Comparison of ENCODE assay signal across 21 mouse cellular contexts in the genomic region with DNA sequence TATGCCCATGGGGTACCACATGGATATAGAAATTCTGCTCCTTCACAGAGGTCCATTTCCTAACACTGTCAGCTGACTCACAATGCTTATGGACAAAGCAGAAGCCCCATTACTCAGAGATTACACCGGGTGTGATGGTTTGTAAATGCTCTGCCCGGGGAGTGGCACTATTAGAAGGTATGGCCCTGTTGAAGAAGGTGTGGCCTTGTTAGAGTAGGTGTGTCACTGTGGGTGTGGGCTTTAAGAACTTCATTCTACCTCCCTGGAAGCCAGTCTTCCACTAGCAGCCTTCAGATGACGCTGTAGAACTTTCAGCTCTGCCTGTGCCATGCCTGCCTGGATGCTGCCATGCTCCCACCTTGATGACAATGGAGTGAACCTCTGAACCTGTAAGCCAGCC. TPM values are rescaled to one million over a fixed set of nuclear protein-coding genes. Genes with fewer than 3 reads are reported as not detected.
A peak's percentile ranks its signal among the peaks of the same experiment; 100 is the strongest.
DNase-seq lines count a peak whose midpoint lies in the region; ATAC-seq and TF ChIP-seq lines count a peak whose summit lies in the region.
"Had no signal": no experiment of that assay in that cellular context is flagged by ENCODE, and none has a peak within 500 bp of the region (broad histone marks: within the 10 kb centered on the region; RNA-seq: fewer than 3 reads in every experiment).

No protein-coding gene starts in this region.

- H3K27ac ChIP-seq in kidney, postnatal 0 days = 0 out of 2 replicates have a peak overlapping the region, but pooled peaks have one; percentile 25
- H3K27ac ChIP-seq in intestine, embryonic 15.5 days = no peak overlapping the region
- no peak overlapping the region for H3K27ac ChIP-seq in stomach, postnatal 0 days (replicated peaks)
- H3K27ac ChIP-seq in hindbrain, embryonic 10.5 days = no peak overlapping the region
- H3K27ac ChIP-seq: embryonic facial prominence, embryonic 12.5 days; forebrain, embryonic 15.5 days; hindbrain, embryonic 14.5 days had no signal

- peaks cover 4% of the 10 kb centered on the region; the same call in 1 of the 2 replicates for H3K4me1 ChIP-seq in kidney, postnatal 0 days (replicated peaks; ENCODE audit: insufficient read depth, low read length)
- H3K4me1 ChIP-seq in intestine, embryonic 15.5 days (replicated peaks) = no peaks in the 10 kb centered on the region
- no peaks in the 10 kb centered on the region for H3K4me1 ChIP-seq in stomach, postnatal 0 days (replicated peaks; ENCODE audit: control insufficient read depth, insufficient read depth)
- H3K4me1 ChIP-seq in hindbrain, embryonic 10.5 days (replicated peaks) = peaks cover 9% of the 10 kb centered on the region; the same call in 1 of the 2 replicates
- H3K4me1 ChIP-seq: embryonic facial prominence, embryonic 12.5 days had no signal

- no peak overlapping the region for H3K4me2 ChIP-seq in kidney, postnatal 0 days (ENCODE audit: low read length)
- H3K4me2 ChIP-seq in intestine, embryonic 15.5 days (replicated peaks) = no peak overlapping the region
- no peak overlapping the region for H3K4me2 ChIP-seq in stomach, postnatal 0 days (replicated peaks; ENCODE audit: low read depth)
- H3K4me2 ChIP-seq: embryonic facial prominence, embryonic 12.5 days; forebrain, embryonic 15.5 days; heart, embryonic 11.5 days; hindbrain, embryonic 14.5 days had no signal

- H3K9me3 ChIP-seq in kidney, postnatal 0 days (replicated peaks; ENCODE audit: low read length) = no peaks in the 10 kb centered on the region
- no peaks in the 10 kb centered on the region for H3K9me3 ChIP-seq in intestine, embryonic 15.5 days
- no peaks in the 10 kb centered on the region for H3K9me3 ChIP-seq in stomach, postnatal 0 days (ENCODE audit: control insufficient read depth, low read length)
- 0 out of 2 replicates have a peak, but pooled peaks cover 8% of the 10 kb centered on the region for H3K9me3 ChIP-seq in hindbrain, embryonic 10.5 days
- H3K9me3 ChIP-seq: embryonic facial prominence, embryonic 12.5 days; forebrain, embryonic 15.5 days; G1E; heart, embryonic 15.5 days had no signal

- TF ChIP-seq CTCF in kidney, postnatal 0 days (IDR thresholded peaks at IDR 0.05; ENCODE audit: low read depth) = no peak
- TF ChIP-seq CTCF in stomach, postnatal 0 days (IDR thresholded peaks at IDR 0.05; ENCODE audit: low read depth) = no peak

- H3K9ac ChIP-seq in kidney, postnatal 0 days (ENCODE audit: low read depth, low read length) = no peak overlapping the region
- no peak overlapping the region for H3K9ac ChIP-seq in intestine, embryonic 15.5 days
- H3K9ac ChIP-seq in stomach, postnatal 0 days (ENCODE audit: low read length) = no peak overlapping the region
- H3K9ac ChIP-seq: embryonic facial prominence, embryonic 12.5 days; forebrain, embryonic 15.5 days; heart, embryonic 15.5 days; hindbrain, embryonic 14.5 days had no signal

- H3K36me3 ChIP-seq in kidney, postnatal 0 days (ENCODE audit: insufficient read depth, low read length) = no peaks in the 10 kb centered on the region
- no peaks in the 10 kb centered on the region for H3K36me3 ChIP-seq in intestine, embryonic 15.5 days
- no peaks in the 10 kb centered on the region for H3K36me3 ChIP-seq in stomach, postnatal 0 days (ENCODE audit: control insufficient read depth, insufficient read depth, low read length)
- peaks cover 6% of the 10 kb centered on the region; the same call in 1 of the 2 replicates for H3K36me3 ChIP-seq in hindbrain, embryonic 10.5 days
- H3K36me3 ChIP-seq: embryonic facial prominence, embryonic 12.5 days; forebrain, embryonic 15.5 days; G1E; heart, embryonic 15.5 days had no signal

- WGBS in kidney, postnatal 0 days = 80% methylated on average over 3 of the region's 3 CpGs
- 72% methylated on average over 3 of the region's 3 CpGs for WGBS in intestine, embryonic 15.5 days
- 47% methylated on average over 3 of the region's 3 CpGs for WGBS in stomach, postnatal 0 days
- WGBS in hindbrain, embryonic 10.5 days = 85% methylated on average over 3 of the region's 3 CpGs

- DNase-seq in kidney, postnatal 0 days (ENCODE audit: low spot score) = no peak
- DNase-seq in kidney, adult 8-10 months = no peak
- DNase-seq in R1 (ENCODE audit: low read depth, low spot score) = peak; percentile 63
- no peak for DNase-seq in stomach, postnatal 0 days (ENCODE audit: low spot score)
- DNase-seq in hindbrain, embryonic 10.5 days (ENCODE audit: low spot score) = no peak
- no peak for DNase-seq in spleen, adult 12 weeks (ENCODE audit: low spot score)
- DNase-seq: adrenal gland, adult 2 months; adrenal gland, postnatal 25 days; cerebellum, adult 8-10 months; cerebellum, postnatal 14 days; gastrocnemius, postnatal 25 days; heart, adult 11 months; heart, postnatal 14 days; kidney, adult 11 months had no signal

- no peaks in the 10 kb centered on the region for H3K27me3 ChIP-seq in kidney, postnatal 0 days (ENCODE audit: insufficient read depth, low read length)
- H3K27me3 ChIP-seq in intestine, embryonic 15.5 days (replicated peaks) = no peaks in the 10 kb centered on the region
- H3K27me3 ChIP-seq in stomach, postnatal 0 days (ENCODE audit: control insufficient read depth, insufficient read depth, low read length) = no peaks in the 10 kb centered on the region
- H3K27me3 ChIP-seq in hindbrain, embryonic 10.5 days (ENCODE audit: insufficient read depth, poor library complexity, severe bottlenecking) = no peaks in the 10 kb centered on the region
- H3K27me3 ChIP-seq: embryonic facial prominence, embryonic 12.5 days; forebrain, embryonic 15.5 days; heart, embryonic 15.5 days had no signal

- ATAC-seq in kidney, postnatal 0 days (replicated peaks; ENCODE audit: low FRiP score, low read depth) = no peak
- ATAC-seq in intestine, embryonic 15.5 days = peak; percentile 60; the same call in 1 of the 2 replicates
- peak; percentile 74 for ATAC-seq in stomach, postnatal 0 days (ENCODE audit: low FRiP score, low TSS enrichment)
- ATAC-seq: forebrain, embryonic 15.5 days had no signal

- H3K4me3 ChIP-seq in kidney, postnatal 0 days (replicated peaks; ENCODE audit: low read depth, low read length) = no peak overlapping the region
- no peak overlapping the region for H3K4me3 ChIP-seq in intestine, embryonic 15.5 days (replicated peaks)
- H3K4me3 ChIP-seq in stomach, postnatal 0 days (ENCODE audit: low read depth, low read length) = no peak overlapping the region
- no peak overlapping the region for H3K4me3 ChIP-seq in hindbrain, embryonic 10.5 days
- H3K4me3 ChIP-seq: embryonic facial prominence, embryonic 12.5 days; forebrain, embryonic 15.5 days; heart, embryonic 15.5 days had no signal

- TF ChIP-seq EP300 in stomach, postnatal 0 days (optimal IDR thresholded peaks at IDR 0.05) = no peak

RNA-seq across cellular contexts. Expression of a gene that starts 32.3 kb away (rescaled TPM):
- 3.7 and 4.4 TPM in 2 replicates for polyA plus RNA-seq in kidney, postnatal 0 days (2015; fragmentation: Nextera tagmentation; extraction: Ambion mirVana)
- 4.4 TPM in 2 replicates for polyA plus RNA-seq in intestine, embryonic 15.5 days (2015; fragmentation: Nextera tagmentation; extraction: Ambion mirVana)
- polyA plus RNA-seq in stomach, postnatal 0 days (2015; fragmentation: Nextera tagmentation; extraction: Ambion mirVana) = 2.3 and 2.4 TPM in 2 replicates
- polyA plus RNA-seq in hindbrain, embryonic 10.5 days (2016; fragmentation: Nextera tagmentation; extraction: Ambion mirVana) = 4.8 and 5.2 TPM in 2 replicates
